Mouse (Mus musculus) cerebellum, adult 2 months (tissue): ENCODE results near the gene Prkcg. TPM values are rescaled to one million over a fixed set of nuclear protein-coding genes. Genes with fewer than 3 reads are reported as not detected.

Experiments used
- DNase-seq, 2 experiments: peaks; one replicate each; pipeline ENCODE4 v3.0.0; 2021
- H3K27ac ChIP-seq: fragments of 200-500 bp; 2 replicates; pipeline ENCODE4 v1.5.1; 2012; ENCODE audit warnings: low read length, control low read depth, inconsistent platforms; ENCODE audit not compliant: insufficient read depth
- H3K27me3 ChIP-seq: fragments of 200-500 bp; 2 replicates; pipeline ENCODE4 v1.6.1; 2012; ENCODE audit warnings: inconsistent platforms, mild to moderate bottlenecking, low read length, moderate library complexity; ENCODE audit not compliant: control insufficient read depth, insufficient read depth
- H3K4me1 ChIP-seq: fragments of 200-500 bp; 2 replicates; pipeline ENCODE4 v1.6.1; 2011; ENCODE audit warnings: low read length; ENCODE audit not compliant: control insufficient read depth, insufficient read depth
- H3K4me3 ChIP-seq: fragments of 200-500 bp; replicated peaks from 2 replicates; pipeline ENCODE3; 2011; ENCODE audit warnings: mild to moderate bottlenecking, low read depth, low read length, control low read depth; ENCODE audit not compliant: insufficient read depth
- CTCF ChIP-seq: fragments of 200-500 bp; IDR thresholded peaks from 2 replicates; pipeline ENCODE4 v1.5.1; 2011; ENCODE audit warnings: low read depth, mild to moderate bottlenecking, control low read depth, low read length, moderate library complexity, borderline replicate concordance; ENCODE audit not compliant: insufficient read depth
- POLR2A ChIP-seq: fragments of 200-500 bp; IDR thresholded peaks from 2 replicates; pipeline ENCODE4 v1.6.1; 2011; ENCODE audit warnings: low read length, control low read depth, borderline replicate concordance; ENCODE audit not compliant: insufficient read depth
- WGBS: fragments of 180-500 bp; shearing (Covaris S2); methylation state at CpG from one replicate; pipeline ENCODE4 v1.1.7; 2018; 5-methylcytosine and 5-hydroxymethylcytosine counted together
- polyA plus RNA-seq: library from polyadenylated mRNA; depleted of rRNA; stranded (reverse); fragments of >200 nt; gene quantifications from 2 replicates; pipeline ENCODE4 v1.2.3, GENCODE M21; 2012

Gene Prkcg
- polyA plus RNA-seq, 1 experiment, result 152 TPM

DNA sequence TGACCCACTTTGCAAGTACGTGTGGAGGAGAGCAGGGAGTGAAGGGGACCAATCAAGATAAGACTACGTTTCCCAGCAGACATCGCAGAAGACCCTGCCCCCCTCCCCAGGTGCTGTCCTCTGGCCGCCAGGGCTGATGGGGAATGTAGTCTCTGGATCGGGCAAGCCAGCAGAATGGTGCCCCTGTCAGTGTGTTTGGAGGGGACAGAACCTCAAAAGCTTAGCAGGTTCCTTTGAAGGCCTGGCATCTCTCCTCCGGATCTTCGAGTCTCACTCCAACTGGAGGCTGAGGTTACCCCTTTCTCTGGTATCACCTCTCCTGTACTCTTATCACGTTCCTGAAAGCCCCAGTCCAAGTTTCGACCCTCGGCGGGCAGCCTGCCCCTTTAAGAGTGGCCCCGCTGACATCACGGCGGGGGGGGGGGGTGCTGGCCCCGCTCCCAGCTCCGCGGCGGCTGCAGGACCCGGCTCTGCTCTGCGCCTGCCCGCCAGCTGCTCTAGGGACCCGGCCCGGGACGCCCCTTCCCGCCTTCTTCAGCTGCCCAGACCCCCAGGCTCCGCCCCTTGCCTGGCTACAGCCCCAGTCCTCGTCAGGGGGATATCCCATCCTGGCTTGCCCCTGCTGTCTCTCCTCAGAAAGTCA, 42.7 kb downstream of the Prkcg start:
- 1% methylated on average over 20 of the region's 27 CpGs for WGBS

DNA sequence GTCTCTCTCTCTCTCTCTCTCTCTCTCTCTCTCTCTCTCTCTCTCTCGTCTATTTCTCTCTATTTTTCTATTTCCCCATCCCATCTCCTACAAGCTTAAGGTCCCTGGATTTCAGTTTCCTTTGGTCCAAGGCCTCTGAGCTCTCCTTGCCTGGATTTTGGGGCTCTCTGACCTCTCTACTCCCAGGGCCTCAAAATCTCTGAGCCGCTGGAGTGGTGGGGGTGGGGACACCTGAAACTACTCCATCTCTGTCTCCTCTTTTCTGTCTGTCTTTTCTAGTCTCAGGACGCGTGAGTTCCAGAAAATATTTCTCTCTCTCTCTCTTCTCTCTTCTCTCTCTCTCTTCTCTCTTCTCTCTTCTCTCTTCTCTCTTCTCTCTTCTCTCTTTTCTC, 43.2 kb downstream of the Prkcg start:
- Histone ChIP-seq H3K27ac (peak overlapping the region; percentile 94), H3K4me3 (peak overlapping the region; percentile 76), H3K27me3 (no peaks in the 10 kb centered on the region), H3K4me1 (peaks cover 4% of the 10 kb centered on the region; the same call in 1 of the 2 replicates)
- no peak for DNase-seq
- 1% methylated on average over 4 of the region's 4 CpGs for WGBS
- TF ChIP-seq POLR2A (no peak), CTCF (no peak)

More for the DNA sequence above, 42.7 kb downstream of the Prkcg start:
- DNase-seq, result peak; percentile 86 to 90
- Histone ChIP-seq H3K4me1 (peaks cover 4% of the 10 kb centered on the region; the same call in 1 of the 2 replicates), H3K27me3 (no peaks in the 10 kb centered on the region), H3K27ac (peak overlapping the region; percentile 94), H3K4me3 (peak overlapping the region; percentile 76)
- peak; percentile 18; the same call in 1 of the 2 replicates for TF ChIP-seq POLR2A
- TF ChIP-seq CTCF, result no peak

DNA sequence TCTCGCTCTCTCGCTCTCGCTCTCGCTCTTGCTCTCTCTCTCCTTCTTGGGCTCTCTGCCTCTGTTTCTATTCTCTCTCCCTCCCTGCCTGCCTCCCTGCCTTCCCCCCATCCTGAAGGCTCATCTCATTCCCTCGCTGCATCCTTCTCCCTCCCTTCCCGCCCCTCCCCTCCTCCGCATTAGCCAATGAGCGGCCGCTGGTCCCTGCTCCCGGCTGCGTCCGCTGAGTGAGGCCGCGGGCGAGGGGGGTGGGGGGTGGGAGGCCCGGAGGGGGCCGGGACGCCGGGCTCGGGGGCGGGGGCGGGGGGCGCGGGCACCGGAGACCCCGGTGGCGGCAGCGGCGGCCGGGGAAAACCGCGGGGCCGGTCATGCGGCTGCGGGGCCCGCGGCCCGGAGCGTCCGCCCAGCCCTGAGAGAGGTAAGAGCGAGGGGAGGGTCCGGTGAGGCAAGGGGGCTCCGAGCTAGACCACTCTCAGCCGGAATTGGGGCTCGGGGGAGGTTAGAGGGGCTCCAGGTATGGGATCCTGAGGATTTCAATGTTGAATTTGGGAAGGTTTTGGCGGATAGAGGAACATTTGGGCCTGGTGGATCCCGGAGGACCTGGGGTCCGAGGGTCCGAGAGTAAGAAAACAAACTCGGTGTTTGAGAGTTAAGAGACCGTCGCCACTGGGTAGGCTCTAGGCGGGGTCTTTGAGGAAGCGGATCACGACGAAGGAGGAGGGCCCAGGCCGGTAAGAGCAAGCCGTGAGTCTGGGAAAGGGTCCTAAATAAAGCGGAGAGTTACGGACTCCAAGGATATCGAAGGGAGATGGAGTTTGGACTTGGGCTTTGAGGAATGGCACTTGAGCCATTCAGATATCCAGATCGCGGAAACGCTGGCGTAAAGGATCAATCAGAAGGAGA, 43.9 kb downstream of the Prkcg start, which contains the start of gene Cacng7:
Cacng7 (plus strand) TSS at position 337 of the 903 bp plus-strand sequence.
- Histone ChIP-seq H3K4me1 (peaks cover 4% of the 10 kb centered on the region; the same call in 1 of the 2 replicates), H3K27ac (peak within 1 kb of the TSS; percentile 94), H3K27me3 (no peaks in the 10 kb centered on the region), H3K4me3 (peak within 1 kb of the TSS; percentile 76)
- DNase-seq, result peak; percentile 73 to 85
- WGBS, result 2% methylated on average over 62 of the region's 65 CpGs
- TF ChIP-seq POLR2A, result peak; percentile 45; the same call in 1 of the 2 replicates
- TF ChIP-seq CTCF, result no peak

DNA sequence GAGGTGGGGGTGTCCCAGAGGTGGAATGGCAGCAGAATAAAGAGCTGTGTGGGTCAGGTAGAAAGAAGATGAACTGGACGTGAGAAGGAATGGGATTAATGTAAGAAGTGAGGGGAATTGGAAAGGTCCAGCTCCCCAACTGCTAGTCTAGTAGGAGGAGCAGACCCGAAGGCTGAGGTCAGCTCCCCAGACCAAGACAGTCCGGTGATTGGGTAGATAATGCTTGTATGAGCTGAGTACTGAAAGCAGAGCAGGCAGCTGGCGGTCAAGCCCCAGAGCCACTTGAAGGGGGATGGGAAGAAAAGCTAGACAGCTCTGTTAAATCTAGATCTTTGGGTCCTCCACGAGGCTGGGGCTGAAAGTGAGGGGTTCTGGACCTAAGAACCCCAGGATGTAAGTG, 44.6 kb downstream of the Prkcg start:
- Histone ChIP-seq H3K27me3 (no peaks in the 10 kb centered on the region), H3K27ac (0 out of 2 replicates have a peak overlapping the region, but pooled peaks have one; percentile 68), H3K4me3 (peak overlapping the region; percentile 70), H3K4me1 (peaks cover 4% of the 10 kb centered on the region; the same call in 1 of the 2 replicates)
- TF ChIP-seq CTCF, result no peak
- TF ChIP-seq POLR2A, result no peak
- DNase-seq, result peak in 1 of 2 experiments; percentile 60
- 2% methylated on average over 5 of the region's 5 CpGs for WGBS

DNA sequence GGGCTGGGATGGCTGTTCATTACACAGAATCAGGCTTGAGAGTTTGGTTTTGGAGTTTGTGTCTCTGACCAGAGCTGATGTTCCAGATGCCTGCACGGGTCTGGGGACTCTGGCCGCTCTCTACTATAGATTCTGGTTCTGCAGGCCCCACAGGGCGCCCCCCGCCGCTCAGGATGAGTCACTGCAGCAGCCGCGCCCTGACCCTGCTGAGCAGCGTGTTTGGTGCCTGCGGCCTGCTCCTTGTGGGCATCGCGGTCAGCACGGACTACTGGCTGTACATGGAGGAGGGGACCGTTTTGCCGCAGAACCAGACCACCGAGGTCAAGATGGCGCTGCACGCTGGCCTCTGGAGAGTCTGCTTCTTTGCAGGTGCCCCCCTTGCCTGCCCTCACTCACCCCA, 47.4 kb downstream of the Prkcg start:
- H3K4me3 ChIP-seq, result no peak overlapping the region
- peak; percentile 18 to 28 for DNase-seq
- H3K27ac ChIP-seq, result no peak overlapping the region
- peaks cover 4% of the 10 kb centered on the region; the same call in 1 of the 2 replicates for H3K4me1 ChIP-seq
- WGBS, result 66% methylated on average over 17 of the region's 17 CpGs
- H3K27me3 ChIP-seq, result no peaks in the 10 kb centered on the region
- TF ChIP-seq CTCF, result no peak
- no peak for TF ChIP-seq POLR2A

DNA sequence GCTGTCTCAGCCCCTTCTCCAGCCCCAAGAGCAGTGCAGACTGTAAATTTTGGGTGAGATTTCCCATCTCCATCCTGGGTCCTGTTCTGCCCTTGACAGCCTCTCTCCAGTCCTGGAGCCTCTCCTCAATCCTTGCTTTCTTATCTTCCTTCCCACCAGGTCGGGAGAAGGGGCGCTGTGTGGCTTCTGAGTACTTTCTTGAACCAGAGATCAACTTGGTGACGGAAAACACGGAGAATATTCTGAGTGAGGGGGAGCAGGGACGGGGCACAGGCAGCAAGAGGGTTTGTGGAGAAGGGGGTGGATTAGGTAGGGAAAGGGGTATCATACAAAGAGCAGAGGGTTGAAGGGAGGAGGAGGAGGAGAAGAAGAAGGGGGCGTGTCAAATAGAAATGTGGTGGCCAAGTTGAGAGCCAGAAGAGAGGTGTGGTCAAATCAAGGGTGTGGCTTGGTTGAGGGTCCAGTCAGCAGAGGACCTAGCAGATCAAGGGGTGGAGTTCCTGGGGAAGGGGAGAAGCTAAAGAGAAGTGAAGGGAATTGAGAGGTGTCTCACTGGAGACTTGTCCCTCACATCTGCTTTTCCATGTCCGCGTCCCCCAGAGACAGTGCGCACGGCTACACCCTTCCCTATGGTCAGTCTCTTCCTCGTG, 49.4 kb downstream of the Prkcg start:
- no peak overlapping the region for H3K4me3 ChIP-seq
- no peaks in the 10 kb centered on the region for H3K27me3 ChIP-seq
- H3K27ac ChIP-seq, result no peak overlapping the region
- DNase-seq, result no peak
- no peak for TF ChIP-seq POLR2A
- no peak for TF ChIP-seq CTCF
- 88% methylated on average over 11 of the region's 11 CpGs for WGBS
- H3K4me1 ChIP-seq, result peaks cover 4% of the 10 kb centered on the region; the same call in 1 of the 2 replicates

DNA sequence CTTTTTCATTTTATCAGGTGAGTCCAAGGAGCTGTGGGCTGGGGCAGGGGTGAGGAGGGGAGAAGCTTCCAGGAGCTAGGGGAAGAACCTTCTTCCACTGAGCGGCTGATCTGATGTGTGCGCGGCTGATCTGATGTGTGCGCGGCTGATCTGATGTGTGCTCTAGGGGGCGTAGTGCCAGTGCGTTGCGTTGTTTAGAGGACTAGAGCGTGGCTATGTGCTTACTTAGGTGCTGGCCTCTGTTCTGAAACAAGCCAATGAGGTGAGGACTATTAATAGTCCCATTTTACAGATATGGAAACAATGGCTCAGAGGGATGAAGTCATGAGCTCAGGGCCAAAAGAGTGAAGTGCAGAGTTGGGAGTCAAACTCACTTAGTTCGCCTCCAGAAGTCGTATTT, 50.0 kb downstream of the Prkcg start:
- H3K4me3 ChIP-seq, result no peak overlapping the region
- no peak for TF ChIP-seq POLR2A
- TF ChIP-seq CTCF, result no peak
- WGBS, result 93% methylated on average over 11 of the region's 11 CpGs
- no peak overlapping the region for H3K27ac ChIP-seq
- no peak for DNase-seq
- no peaks in the 10 kb centered on the region for H3K27me3 ChIP-seq
- H3K4me1 ChIP-seq, result peaks cover 4% of the 10 kb centered on the region; the same call in 1 of the 2 replicates
